Mouse (Mus musculus) megakaryocyte, embryonic 14.5 days (primary cell): ENCODE data around the gene Zfp148.
"Not testable (repeated sequence)": the region's sequence is repeated elsewhere in the genome, so short reads cannot be mapped to it uniquely, and the experiment has no call there.

Experiments
- FLI1 ChIP-seq: IDR thresholded peaks from 2 replicates; pipeline ENCODE4 v1.6.1; 2012; ENCODE audit warnings: low read length, inconsistent platforms, mixed read lengths
- GATA1 ChIP-seq: IDR thresholded peaks from 3 replicates; pipeline ENCODE4 v1.6.1; 2012; ENCODE audit warnings: mixed read lengths, low read length, inconsistent platforms, borderline replicate concordance

DNA sequence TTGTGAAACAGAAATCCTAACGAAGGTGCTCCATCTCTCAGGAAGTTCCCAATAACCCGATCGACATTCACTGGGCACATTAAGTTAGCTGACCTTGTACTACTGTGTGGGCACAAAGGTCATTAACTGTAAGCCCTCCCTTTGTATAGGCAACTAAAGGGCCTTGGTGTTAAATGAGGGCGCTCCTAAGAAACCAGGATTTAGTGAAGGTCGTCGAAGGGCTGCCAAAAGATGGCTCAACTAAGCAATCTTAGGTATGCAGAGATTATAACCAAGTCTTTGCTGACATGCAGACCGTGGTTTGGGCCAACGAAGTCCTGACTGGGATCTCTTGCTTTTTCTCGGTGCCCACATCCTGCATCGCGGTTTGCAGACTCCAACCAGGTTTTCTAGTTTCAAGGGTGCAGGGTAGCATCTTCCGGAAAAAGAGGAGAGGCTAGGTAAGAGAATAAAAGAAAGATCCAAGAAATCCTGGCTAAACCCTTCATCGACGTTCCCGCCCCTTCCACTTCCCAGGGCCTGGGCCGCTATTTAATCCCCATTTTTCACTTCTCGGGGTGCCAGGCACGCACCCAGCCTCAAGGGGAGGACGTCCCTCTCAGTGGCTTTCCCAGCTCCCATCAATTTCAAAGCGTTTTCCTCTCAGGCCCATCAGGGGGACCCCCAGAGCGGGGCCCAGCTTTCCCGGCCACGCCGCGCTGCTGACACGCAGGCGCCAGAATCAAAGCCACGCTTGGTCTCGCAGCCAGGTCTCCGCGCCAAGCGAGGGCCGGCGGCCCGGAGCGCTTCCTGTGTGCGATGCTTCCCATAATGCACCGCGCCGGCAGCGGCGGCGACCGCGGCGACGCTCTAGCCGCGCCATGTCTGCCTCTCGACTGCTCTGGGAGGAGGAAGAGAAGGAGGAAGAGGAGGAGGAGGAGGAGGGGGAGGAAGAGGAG, at the start of gene Zfp148:
- TF ChIP-seq GATA1, FLI1: not testable (repeated sequence)
